Mouse (Mus musculus) gastrocnemius, adult 8-10 months (tissue): ENCODE results near the gene Ddah2. TPM values are rescaled to one million over a fixed set of nuclear protein-coding genes. Genes with fewer than 3 reads are reported as not detected.
A peak's percentile ranks its signal among the peaks of the same experiment; 100 is the strongest.

Experiments used
- DNase-seq, 2 experiments: peaks; one replicate each; pipeline ENCODE4 v3.0.0; 2022; ENCODE audit warnings: low spot score in 2 of 2
- total RNA-seq, 4 experiments: library from RNA; stranded (reverse); gene quantifications; 2 replicates each; pipeline ENCODE4 v1.2.4; 2022

Ddah2 gene
- total RNA-seq, 4 experiments from 2014 or later: 4.3 to 6.2 (median 5.1) TPM

DNA sequence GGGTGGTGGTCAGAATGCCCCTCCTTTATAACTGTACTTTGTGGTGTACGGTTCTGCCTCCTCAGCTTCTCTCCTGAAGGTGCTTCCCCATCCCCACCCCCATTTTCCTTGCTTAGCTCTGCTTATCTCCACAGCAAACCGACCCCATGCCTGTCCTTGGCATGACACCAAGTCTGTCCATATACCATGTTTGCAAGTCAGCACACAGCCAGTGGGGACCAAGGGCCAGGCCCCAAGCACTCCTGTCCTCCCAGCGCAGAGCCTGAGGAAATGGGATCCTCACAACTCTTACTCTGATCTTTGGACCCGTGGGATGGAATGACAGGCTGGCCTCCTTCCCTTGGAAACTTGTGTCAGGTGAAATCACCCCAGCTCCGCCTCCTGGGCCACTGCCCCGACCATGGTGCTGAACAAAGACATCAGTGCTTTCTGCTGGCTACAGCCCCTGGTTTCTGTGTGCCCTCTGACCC is 44.4 kb downstream of the Ddah2 start:
- DNase-seq: peak; percentile 17 to 30

DNA sequence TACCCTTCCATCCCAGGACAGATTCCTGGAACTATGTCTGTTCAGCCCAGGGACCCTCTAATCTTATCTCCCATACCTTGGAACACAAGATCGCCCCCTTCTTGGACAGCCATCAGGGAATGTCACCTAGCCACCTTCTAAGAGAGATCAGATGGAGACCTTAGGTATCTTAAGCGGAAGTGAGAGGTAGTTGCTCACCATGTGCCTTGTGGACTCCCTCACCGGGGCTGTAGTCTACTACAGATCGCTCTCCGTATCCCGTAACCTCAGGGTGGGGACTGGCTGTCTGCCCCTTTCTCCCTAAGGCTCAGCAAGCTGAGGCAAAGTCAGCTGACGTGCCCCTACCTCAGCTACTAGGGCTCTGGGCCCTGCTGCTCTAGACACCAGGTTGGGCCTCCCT is 45.2 kb downstream of the Ddah2 start:
- DNase-seq: no peak

DNA sequence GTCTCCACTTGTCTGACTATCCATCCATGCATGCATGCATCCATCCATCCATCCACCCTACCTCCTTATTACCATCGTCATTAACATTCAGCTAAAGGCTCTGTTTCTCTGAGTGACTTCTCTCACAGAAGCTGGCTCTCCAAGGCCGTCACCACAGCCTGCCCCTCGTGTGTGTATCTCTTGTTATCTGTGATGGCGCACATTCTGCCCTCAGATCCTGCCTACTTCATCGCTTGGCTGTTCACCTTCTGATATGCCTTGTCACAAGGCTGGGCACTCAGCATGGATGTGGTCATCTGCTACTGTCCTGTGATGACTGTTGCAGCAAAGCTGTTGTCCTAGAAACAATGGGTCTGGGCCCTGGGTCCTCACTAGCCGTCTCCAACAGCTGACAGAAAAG is 45.9 kb downstream of the Ddah2 start:
- no peak for DNase-seq

DNA sequence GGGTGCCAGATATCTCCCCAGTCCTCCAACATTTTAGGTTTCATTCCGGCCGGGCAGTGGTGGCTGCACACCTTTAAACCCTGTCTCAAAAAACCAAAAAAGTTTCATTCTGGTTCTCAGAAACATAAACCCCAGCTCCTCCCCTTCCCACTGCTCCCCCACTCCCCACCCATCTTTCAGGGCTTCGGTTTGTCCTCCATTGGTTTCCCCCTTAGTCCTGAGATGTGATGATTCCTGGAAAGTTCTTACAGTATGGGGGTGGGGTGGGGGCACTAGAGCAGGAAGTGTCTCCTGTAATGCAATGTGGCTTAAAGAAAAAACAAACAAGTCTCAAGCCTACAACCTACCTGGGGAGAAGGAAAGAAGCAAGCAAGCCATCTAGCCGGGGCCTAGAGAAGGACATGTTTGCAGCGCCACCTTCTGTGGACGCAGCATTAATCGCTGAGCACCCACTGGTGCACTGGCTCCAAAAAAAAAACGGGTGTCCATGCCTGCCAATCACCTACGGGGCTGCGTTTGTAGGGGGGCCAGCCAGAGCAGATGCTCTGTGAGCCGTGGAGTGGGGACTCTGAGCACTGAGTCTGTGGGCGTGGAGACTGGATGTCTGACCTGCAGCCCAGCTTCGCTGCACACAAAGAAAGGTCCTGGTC is 47.0 kb downstream of the Ddah2 start:
- no peak for DNase-seq

- no peak for DNase-seq
Observed at GRCm38 (mm10) chr17:35106522-35106921, 47.7 kb downstream of the Ddah2 start.

- DNase-seq: no peak
Observed at GRCm38 (mm10) chr17:35108097-35108496, 49.3 kb downstream of the Ddah2 start, which contains the start of gene Ly6g5c. Ly6g5c (plus strand) TSS chr17:35108279.

Other genes with a start within 250 kb of the Ddah2 start
- gene Stk19, start 222.1 kb upstream of the Ddah2 start, total RNA-seq: 1 to 10 TPM; 5.6 to 8.0 (median 6.9) TPM
- gene Dxo, start 222.0 kb upstream of the Ddah2 start, total RNA-seq: 1 to 10 TPM; 7.3 to 9.9 (median 8.6) TPM
- gene Skiv2l, start 208.8 kb upstream of the Ddah2 start, total RNA-seq: 10 to 100 TPM; 21.3 to 23.4 (median 21.9) TPM
- gene Nelfe, start 208.6 kb upstream of the Ddah2 start, total RNA-seq: 10 to 100 TPM in 1 of 4 experiments, 1 to 10 TPM in 3; 7.6 to 10.4 (median 8.9) TPM
- 1 to 10 TPM in 3 of 4 experiments, under 1 TPM in 1; 0.56 to 6.3 (median 2.8) TPM for gene Cfb, start 196.5 kb upstream of the Ddah2 start, total RNA-seq
- 1 to 10 TPM; 7.3 to 7.9 (median 7.6) TPM for gene Zbtb12, start 179.6 kb upstream of the Ddah2 start, total RNA-seq
- gene Gm20547, start 177.0 kb upstream of the Ddah2 start, total RNA-seq: not detected
- 1 to 10 TPM in 3 of 4 experiments, under 1 TPM in 1; 0.73 to 2.3 (median 2.2) TPM for gene C2, start 160.8 kb upstream of the Ddah2 start, total RNA-seq
- gene Ehmt2, start 160.6 kb upstream of the Ddah2 start, total RNA-seq: 10 to 100 TPM; 31.2 to 37.2 (median 33.4) TPM
- under 1 TPM in 2 of 4 experiments, not detected in 2; 0.15 TPM for gene Slc44a4, start 144.6 kb upstream of the Ddah2 start, total RNA-seq
- gene Neu1, start 127.8 kb upstream of the Ddah2 start, total RNA-seq: 10 to 100 TPM in 2 of 4 experiments, 1 to 10 TPM in 2; 8.8 to 11.6 (median 10.5) TPM
- 10 to 100 TPM in 1 of 4 experiments, 1 to 10 TPM in 3; 2.4 to 13.6 (median 3.7) TPM for gene Hspa1b, start 99.8 kb upstream of the Ddah2 start, total RNA-seq
- not detected for gene Gm20481, start 89.1 kb upstream of the Ddah2 start, total RNA-seq
- gene Hspa1a, start 86.9 kb upstream of the Ddah2 start, total RNA-seq: 10 to 100 TPM in 1 of 4 experiments, 1 to 10 TPM in 3; 4.2 to 17.8 (median 5.3) TPM
- 10 to 100 TPM; 19.4 to 26.1 (median 20.2) TPM for gene Hspa1l, start 86.3 kb upstream of the Ddah2 start, total RNA-seq
- 10 to 100 TPM; 11.7 to 15.7 (median 13.0) TPM for gene Lsm2, start 77.2 kb upstream of the Ddah2 start, total RNA-seq
- gene Vars, start 58.0 kb upstream of the Ddah2 start, total RNA-seq: 10 to 100 TPM; 37.3 to 42.8 (median 41.0) TPM
- gene Vwa7, start 42.5 kb upstream of the Ddah2 start, total RNA-seq: 10 to 100 TPM in 3 of 4 experiments, 1 to 10 TPM in 1; 8.0 to 18.8 (median 13.7) TPM
- gene Sapcd1, start 31.0 kb upstream of the Ddah2 start, total RNA-seq: not detected
- gene Msh5, start 12.3 kb upstream of the Ddah2 start, total RNA-seq: not detected
- gene Clic1, start 9.1 kb upstream of the Ddah2 start, total RNA-seq: 1 to 10 TPM; 5.2 to 9.0 (median 6.6) TPM
- not detected for gene Ly6g6c, start 6.4 kb downstream of the Ddah2 start, total RNA-seq
- not detected for gene Mpig6b, start 7.1 kb downstream of the Ddah2 start, total RNA-seq
- not detected for gene Ly6g6e, start 17.9 kb downstream of the Ddah2 start, total RNA-seq
- gene Ly6g6d, start 19.0 kb downstream of the Ddah2 start, total RNA-seq: 1 to 10 TPM in 1 of 4 experiments, under 1 TPM in 2, not detected in 1; 0.53 to 1.8 (median 0.99) TPM
- gene Ly6g6f, start 26.6 kb downstream of the Ddah2 start, total RNA-seq: not detected
- gene Abhd16a, start 30.2 kb downstream of the Ddah2 start, total RNA-seq: 100 to 1,000 TPM in 1 of 4 experiments, 10 to 100 TPM in 3; 84.1 to 107 (median 92.9) TPM
- not detected for gene Ly6g5c, start 49.2 kb downstream of the Ddah2 start, total RNA-seq
- not detected for gene Ly6g5b, start 56.4 kb downstream of the Ddah2 start, total RNA-seq
- 10 to 100 TPM in 1 of 4 experiments, 1 to 10 TPM in 3; 8.6 to 11.4 (median 9.3) TPM for gene Gpank1, start 62.4 kb downstream of the Ddah2 start, total RNA-seq
- 100 to 1,000 TPM; 169 to 216 (median 180) TPM for gene Csnk2b, start 63.0 kb downstream of the Ddah2 start, total RNA-seq
- 10 to 100 TPM; 13.6 to 22.6 (median 17.0) TPM for gene D17H6S53E, start 67.3 kb downstream of the Ddah2 start, total RNA-seq
- not detected for gene Apom, start 73.0 kb downstream of the Ddah2 start, total RNA-seq
- 100 to 1,000 TPM; 206 to 247 (median 236) TPM for gene Bag6, start 76.1 kb downstream of the Ddah2 start, total RNA-seq
- 10 to 100 TPM; 90.5 to 98.3 (median 94.6) TPM for gene Prrc2a, start 105.9 kb downstream of the Ddah2 start, total RNA-seq
- gene Aif1, start 117.0 kb downstream of the Ddah2 start, total RNA-seq: under 1 TPM in 2 of 4 experiments, not detected in 2; 0.52 to 0.72 TPM
- under 1 TPM in 2 of 4 experiments, not detected in 2; 0.73 to 0.92 TPM for gene Lst1, start 129.4 kb downstream of the Ddah2 start, total RNA-seq
- not detected for gene Ltb, start 135.4 kb downstream of the Ddah2 start, total RNA-seq
- under 1 TPM in 1 of 4 experiments, not detected in 3; 0.31 TPM for gene Tnf, start 143.0 kb downstream of the Ddah2 start, total RNA-seq
- gene Lta, start 146.3 kb downstream of the Ddah2 start, total RNA-seq: under 1 TPM; 0.53 to 0.76 (median 0.65) TPM
- not detected for gene Gm16181, start 161.8 kb downstream of the Ddah2 start, total RNA-seq
- gene Atp6v1g2, start 174.6 kb downstream of the Ddah2 start, total RNA-seq: 1 to 10 TPM; 1.3 to 2.3 (median 1.9) TPM
- gene Nfkbil1, start 176.8 kb downstream of the Ddah2 start, total RNA-seq: 1 to 10 TPM; 6.3 to 8.6 (median 8.0) TPM
- gene Ddx39b, start 182.7 kb downstream of the Ddah2 start, total RNA-seq: 10 to 100 TPM; 77.1 to 93.9 (median 81.7) TPM
- 10 to 100 TPM; 31.3 to 52.9 (median 41.7) TPM for gene H2-D1, start 203.7 kb downstream of the Ddah2 start, total RNA-seq